Mouse (Mus musculus): Measurements from ENCODE around the gene Dpy19l1.
A peak's percentile ranks its signal among the peaks of the same experiment; 100 is the strongest.

The Dpy19l1 gene

GRCm38 (mm10) chr9:24503067-24503857 lies at the start of gene Dpy19l1:
Gene Dpy19l1, minus strand, starts transcription at chr9:24503140.
- peak; percentile 56 for DNase-seq (ENCODE audit: extremely low read depth, low read depth)

GRCm38 (mm10) chr9:24538159-24538558 lies 35.2 kb upstream of the Dpy19l1 start:
- peak; percentile 4 for DNase-seq (ENCODE audit: extremely low read depth, low read depth)

- DNase-seq (ENCODE audit: extremely low read depth, low read depth) = peak; percentile 45
These were observed 13.7 kb upstream of the Dpy19l1 start for GRCm38 (mm10) chr9:24516575-24517139.

GRCm38 (mm10) chr9:24514078-24514469 lies 11.1 kb upstream of the Dpy19l1 start:
- no peak for DNase-seq (ENCODE audit: extremely low read depth, low read depth)

GRCm38 (mm10) chr9:24513290-24514077 lies 10.5 kb upstream of the Dpy19l1 start:
- no peak for DNase-seq (ENCODE audit: extremely low read depth, low read depth)

GRCm38 (mm10) chr9:24512121-24512539 lies 9.2 kb upstream of the Dpy19l1 start:
- DNase-seq (ENCODE audit: extremely low read depth, low read depth) = no peak

DNA sequence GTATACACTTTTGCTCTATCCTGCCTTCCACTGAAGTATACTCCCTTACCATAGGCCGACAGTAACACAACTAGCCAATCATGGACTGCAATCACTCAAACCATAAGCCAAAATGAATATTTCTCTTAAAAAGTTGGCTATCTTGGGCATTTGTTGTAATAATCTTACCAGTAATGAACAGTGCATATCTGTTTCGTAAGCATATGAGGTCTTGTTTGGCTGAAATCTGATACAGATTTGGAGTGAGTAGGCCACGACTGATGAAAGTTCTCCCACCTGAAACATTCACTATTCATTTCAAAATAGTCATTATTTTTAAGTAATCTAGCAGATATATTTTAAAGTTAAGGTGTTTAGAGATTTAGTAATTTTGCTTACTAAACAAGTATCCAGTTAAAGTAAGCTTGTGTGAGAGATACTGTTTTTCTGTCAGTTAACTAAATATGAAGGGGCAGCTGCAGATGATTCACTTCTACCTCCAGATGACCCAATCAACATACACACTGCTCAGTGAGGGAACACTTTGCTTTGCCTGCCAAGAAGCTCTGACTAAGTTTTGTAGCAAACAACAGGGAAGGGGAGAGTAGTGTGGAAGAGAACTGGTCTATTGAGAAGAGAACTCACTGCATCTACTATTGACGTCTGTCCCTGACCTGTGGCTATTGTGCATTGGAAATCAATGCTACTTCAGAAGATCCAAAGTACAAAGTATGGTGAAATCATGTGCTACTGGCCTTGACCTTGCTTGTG lies 8.6 kb upstream of the Dpy19l1 start:
- no peak for DNase-seq (ENCODE audit: extremely low read depth, low read depth)

GRCm38 (mm10) chr9:24508880-24509279 lies 5.9 kb upstream of the Dpy19l1 start:
- no peak for DNase-seq (ENCODE audit: extremely low read depth, low read depth)

DNA sequence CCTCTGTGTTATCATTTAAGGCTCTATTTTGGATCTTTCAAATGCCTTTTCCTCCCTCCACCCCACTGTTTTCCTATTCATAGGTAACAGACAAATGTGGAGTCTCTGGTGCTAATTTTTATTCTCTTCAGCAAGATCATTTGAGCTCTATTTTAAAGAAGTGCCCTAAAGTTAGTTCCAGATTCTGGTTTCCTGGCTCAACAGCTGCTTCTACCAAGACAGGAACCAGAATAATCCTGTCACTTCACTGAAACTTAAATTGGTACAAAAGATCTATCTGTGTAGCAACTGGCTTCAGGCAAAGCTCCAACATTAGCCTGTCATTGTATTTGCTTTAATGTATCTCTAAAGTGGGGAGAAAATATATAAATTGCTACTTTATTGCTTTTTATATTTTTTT lies 3.6 kb upstream of the Dpy19l1 start:
- DNase-seq (ENCODE audit: extremely low read depth, low read depth) = no peak

DNA sequence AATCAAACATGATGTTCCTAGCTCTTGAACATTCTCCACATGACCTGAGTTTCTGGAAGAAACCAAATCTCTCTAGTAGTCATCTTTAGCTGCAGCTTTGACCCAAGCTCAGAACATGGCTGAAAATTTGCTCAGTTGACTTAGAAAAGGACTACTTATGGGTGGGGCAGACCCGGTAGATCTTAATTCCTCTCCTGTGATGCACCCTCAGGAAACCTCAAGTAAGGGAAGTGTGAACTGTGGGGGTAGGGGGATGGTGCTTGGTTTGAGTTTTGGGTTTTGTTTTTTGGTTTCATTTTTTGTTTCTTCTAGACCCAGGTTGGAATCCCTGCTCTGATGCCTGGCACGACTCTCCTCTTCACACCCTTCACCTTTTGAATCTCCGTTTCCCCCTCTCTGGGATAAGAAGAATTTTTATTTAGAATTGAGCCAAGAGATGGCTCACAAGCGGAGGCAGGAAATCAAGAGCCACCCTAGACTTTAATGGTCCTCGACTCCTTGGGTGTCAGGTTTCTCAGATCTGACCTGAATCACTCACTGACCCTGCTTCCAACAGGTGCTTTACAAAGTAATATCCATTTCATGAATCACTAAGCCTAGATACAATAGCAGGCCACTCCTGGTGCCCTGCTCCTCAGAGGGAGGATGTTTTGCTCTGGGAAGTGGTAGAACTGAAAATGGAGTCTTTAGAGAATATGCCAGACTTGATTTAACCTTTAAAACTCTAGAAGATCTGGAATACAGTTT lies 2.2 kb upstream of the Dpy19l1 start:
- no peak for DNase-seq (ENCODE audit: extremely low read depth, low read depth)

DNA sequence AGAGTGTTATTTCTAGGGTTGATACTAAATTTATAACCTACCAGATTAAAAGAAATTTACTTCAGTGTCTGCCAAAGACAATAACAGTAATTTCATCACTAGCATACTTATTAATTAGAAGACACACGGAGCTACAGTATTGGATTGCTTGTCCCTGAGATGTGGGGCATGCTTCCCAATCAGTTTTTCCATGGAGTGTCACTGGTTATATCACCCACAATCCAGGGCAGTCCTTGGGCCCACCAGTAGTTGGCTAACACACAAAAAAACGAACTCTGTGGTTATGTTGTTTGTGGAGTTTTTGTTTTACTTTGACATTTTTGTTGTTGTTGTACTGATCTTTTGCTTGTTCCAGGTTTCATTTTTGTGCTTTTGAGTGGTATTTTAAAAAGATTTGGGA lies 1.4 kb upstream of the Dpy19l1 start:
- DNase-seq (ENCODE audit: extremely low read depth, low read depth) = no peak

DNA sequence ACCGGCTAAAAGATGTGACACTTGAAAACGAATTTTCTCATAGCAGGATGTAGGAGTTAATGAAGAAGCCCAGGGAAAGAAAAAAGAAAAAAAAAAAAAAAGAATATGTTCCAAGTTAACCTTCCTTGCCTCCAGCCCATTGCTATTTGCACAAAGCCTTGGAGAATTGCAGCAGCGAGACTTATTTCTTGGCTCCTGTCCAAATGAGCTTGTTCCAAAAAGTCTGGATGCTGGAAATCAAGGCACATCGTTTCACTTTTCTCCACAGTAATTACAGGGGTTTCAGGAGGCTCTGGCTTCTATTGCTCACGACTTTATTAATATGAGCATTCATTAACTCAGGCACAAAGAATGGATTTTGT lies 899 bp upstream of the Dpy19l1 start:
- no peak for DNase-seq (ENCODE audit: extremely low read depth, low read depth)

GRCm38 (mm10) chr9:24502571-24503004 lies 352 bp downstream of the Dpy19l1 start:
- DNase-seq (ENCODE audit: extremely low read depth, low read depth) = no peak

GRCm38 (mm10) chr9:24501618-24502017 lies 1.3 kb downstream of the Dpy19l1 start:
- no peak for DNase-seq (ENCODE audit: extremely low read depth, low read depth)

DNA sequence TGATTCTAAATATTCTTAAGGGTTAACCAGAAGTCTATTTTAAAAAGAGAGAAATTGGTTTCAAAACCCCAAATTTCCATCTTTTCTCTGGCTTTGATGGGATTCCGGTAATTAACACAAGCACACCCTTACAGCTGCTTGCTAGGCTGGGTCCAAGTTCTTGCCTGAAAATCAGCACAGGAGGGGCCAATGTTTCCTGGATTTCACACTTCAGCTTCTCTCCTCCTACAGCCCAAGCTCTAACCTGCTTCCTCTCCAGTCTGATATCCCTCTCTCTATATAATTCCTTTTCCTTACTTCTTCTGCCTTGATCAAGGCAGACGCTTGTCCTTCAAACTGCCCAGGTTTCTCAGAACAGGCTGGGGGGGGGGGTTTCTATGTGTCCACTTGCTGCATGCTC lies 6.7 kb downstream of the Dpy19l1 start:
- no peak for DNase-seq (ENCODE audit: extremely low read depth, low read depth)

DNA sequence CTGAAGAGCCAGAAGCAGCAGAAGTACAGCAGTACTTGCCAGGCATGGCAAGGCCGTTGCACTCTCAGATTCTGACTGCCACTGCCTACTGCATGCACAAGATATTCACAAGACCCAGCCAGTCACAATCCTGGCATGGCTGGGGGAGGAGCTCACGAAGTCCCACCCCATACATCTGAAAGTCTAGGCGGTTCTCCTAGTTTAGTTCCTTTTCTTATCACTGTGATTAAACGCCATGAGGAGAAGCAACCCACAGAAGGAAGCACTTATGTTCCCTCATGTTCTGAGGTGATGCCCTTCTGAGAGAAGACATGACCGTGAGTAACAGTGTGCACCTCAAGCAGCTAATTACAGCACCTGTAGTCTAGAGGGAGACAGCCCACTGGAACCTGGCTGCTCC lies 12.4 kb downstream of the Dpy19l1 start:
- DNase-seq (ENCODE audit: extremely low read depth, low read depth) = peak; percentile 78

DNA sequence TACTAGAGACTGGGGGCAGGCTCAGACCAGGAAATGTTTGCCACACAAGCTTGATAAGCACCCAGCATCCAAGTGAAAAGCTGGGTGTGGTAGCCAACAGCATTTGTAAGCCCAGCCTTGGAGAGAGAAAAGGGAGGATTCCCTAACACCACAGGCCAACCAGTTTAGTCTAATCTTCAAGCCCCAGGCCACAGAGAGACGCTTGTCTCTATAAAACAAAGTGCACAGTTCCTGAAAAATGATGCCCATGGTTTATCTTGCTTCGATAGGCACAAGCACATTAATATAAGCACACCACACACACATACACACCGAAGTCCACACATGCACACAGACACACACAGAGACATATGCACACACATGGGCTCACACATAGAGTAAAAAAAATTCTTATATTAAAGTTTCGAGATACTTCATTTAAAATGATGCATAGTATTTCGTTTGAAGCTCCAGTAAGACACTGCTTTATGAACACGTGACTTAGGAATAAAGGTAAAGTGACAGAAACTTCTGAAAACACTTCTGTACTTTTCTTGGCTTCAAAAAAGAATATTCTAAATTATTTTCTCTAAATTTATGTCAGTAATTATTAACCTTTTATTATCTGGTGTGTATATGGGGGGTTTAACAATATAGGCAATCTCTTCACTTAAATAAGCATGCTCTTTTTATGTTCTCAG lies 14.4 kb downstream of the Dpy19l1 start:
- DNase-seq (ENCODE audit: extremely low read depth, low read depth) = peak; percentile 99

GRCm38 (mm10) chr9:24482375-24482774 lies 20.6 kb downstream of the Dpy19l1 start:
- no peak for DNase-seq (ENCODE audit: extremely low read depth, low read depth)

- DNase-seq (ENCODE audit: extremely low read depth, low read depth) = no peak
These were observed 25.7 kb downstream of the Dpy19l1 start for GRCm38 (mm10) chr9:24477251-24477650.

GRCm38 (mm10) chr9:24473824-24474223 lies 29.1 kb downstream of the Dpy19l1 start:
- DNase-seq (ENCODE audit: extremely low read depth, low read depth) = no peak

All from MEL-GATA-1-ER (cell line).